ENCODE assay signal across 9 mouse cellular contexts in genomic region chr12:3868676-3869458, GRCm38 (mm10).
DNase-seq lines count a peak whose midpoint lies in the region; ATAC-seq lines count a peak whose summit lies in the region.
"Had no signal": no experiment of that assay in that cellular context is flagged by ENCODE, and none has a peak within 500 bp of the region (broad histone marks: within the 10 kb centered on the region; RNA-seq: fewer than 3 reads in every experiment).

No protein-coding gene starts in this region.

- WGBS in intestine, embryonic 15.5 days = 68% methylated on average over 7 of the region's 7 CpGs

- no peak overlapping the region for H3K4me2 ChIP-seq in intestine, embryonic 15.5 days (replicated peaks)
- H3K4me2 ChIP-seq: neural tube, embryonic 13.5 days had no signal

- no peaks in the 10 kb centered on the region for H3K27me3 ChIP-seq in intestine, embryonic 15.5 days (replicated peaks)
- H3K27me3 ChIP-seq: neural tube, embryonic 13.5 days had no signal

- H3K4me3 ChIP-seq in intestine, embryonic 15.5 days (replicated peaks) = no peak overlapping the region
- H3K4me3 ChIP-seq: neural tube, embryonic 13.5 days had no signal

- peak; percentile 75 for DNase-seq in cerebellum, adult 11 months
- peak; percentile 54 for DNase-seq in right cerebral cortex, postnatal 14 days
- DNase-seq in right cerebral cortex, adult 2 months (ENCODE audit: low spot score in 2 of 2) = no peak
- DNase-seq in heart, adult 8-10 months (ENCODE audit: low spot score) = peak; percentile 59
- peak; percentile 35 for DNase-seq in lung, postnatal 25 days (ENCODE audit: low spot score)
- DNase-seq in spleen, postnatal 4 days (ENCODE audit: low spot score in 2 of 2) = no peak

- H3K27ac ChIP-seq in intestine, embryonic 15.5 days = no peak overlapping the region
- H3K27ac ChIP-seq: neural tube, embryonic 13.5 days had no signal

- H3K4me1 ChIP-seq in intestine, embryonic 15.5 days (replicated peaks) = peaks cover 42% of the 10 kb centered on the region

- no peaks in the 10 kb centered on the region for H3K9me3 ChIP-seq in intestine, embryonic 15.5 days
- H3K9me3 ChIP-seq: neural tube, embryonic 13.5 days had no signal

- peaks cover 28% of the 10 kb centered on the region for H3K36me3 ChIP-seq in intestine, embryonic 15.5 days

- H3K9ac ChIP-seq in intestine, embryonic 15.5 days = no peak overlapping the region
- H3K9ac ChIP-seq: neural tube, embryonic 13.5 days had no signal

- no peak for ATAC-seq in cerebellum, adult (ENCODE audit: insufficient number of reproducible peaks, low FRiP score, low TSS enrichment)
- no peak for ATAC-seq in intestine, embryonic 15.5 days

Comparison
In these comparisons a context has a peak if more than half of its experiments do, and no peak if none do; other contexts are left out.
1. DNase-seq: peak in cerebellum, adult 11 months (single experiment), right cerebral cortex, postnatal 14 days (single experiment), heart, adult 8-10 months (single experiment) and lung, postnatal 25 days (single experiment); none in right cerebral cortex, adult 2 months (0 of 2) and spleen, postnatal 4 days (0 of 2).